Mouse (Mus musculus): ENCODE measurements around the gene Ackr1.

DNA sequence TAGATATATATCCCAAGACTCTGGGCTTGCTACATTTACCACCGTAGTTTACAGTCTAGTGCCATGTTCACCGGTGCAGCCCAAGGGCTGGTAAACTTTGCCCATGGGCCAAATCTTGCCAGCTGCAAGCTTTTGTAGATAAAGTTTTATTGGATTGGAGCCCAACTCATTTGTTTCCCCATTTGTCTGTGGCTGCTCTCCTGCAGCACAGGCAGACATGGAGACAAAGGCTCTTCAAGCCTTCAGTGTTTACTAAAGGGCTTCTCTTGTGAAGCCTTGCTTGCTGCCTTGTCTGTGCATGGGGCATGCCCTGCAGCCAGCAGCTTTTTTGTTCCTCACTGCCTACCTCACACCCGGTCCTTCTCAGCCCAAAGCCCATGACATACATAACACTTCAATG, 10.4 kb upstream of the Ackr1 start:
- TF ChIP-seq CTCF (IDR thresholded peaks at IDR 0.05; ENCODE audit: extremely low read depth, insufficient read length, insufficient replicate concordance, low read depth, low read length) (no peak), POLR2A (IDR thresholded peaks at IDR 0.05; ENCODE audit: low read depth, low read length) (no peak)
